Mouse (Mus musculus): Measurements from ENCODE around the gene Enox1.

DNA sequence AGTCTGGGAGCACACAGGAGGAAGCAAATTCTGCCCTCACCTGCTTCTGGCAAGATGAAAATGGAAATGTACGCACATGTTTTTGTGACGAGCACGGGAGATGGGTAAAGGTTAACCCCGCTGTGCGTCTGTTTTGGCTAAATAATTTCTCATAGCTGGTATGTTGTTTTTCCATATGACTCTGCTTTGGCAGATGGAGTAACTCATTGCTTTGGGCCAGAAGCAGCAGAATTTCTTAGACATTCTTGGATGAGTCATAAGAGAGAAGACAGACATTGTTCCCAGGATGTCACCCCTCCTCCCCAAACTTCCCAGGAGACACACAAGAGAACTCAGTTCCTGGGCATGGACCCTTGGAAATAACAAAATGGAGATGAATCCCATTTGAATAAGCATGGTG lies 91.9 kb downstream of the Enox1 start:
- no peak for TF ChIP-seq CTCF (IDR thresholded peaks at IDR 0.05; ENCODE audit: control insufficient read depth, insufficient read depth, low read length)
- TF ChIP-seq POLR2A (IDR thresholded peaks at IDR 0.05; ENCODE audit: borderline replicate concordance, control insufficient read depth, low read depth, low read length) = no peak
